Mouse (Mus musculus): Measurements from ENCODE around the gene Iba57. TPM values are rescaled to one million over a fixed set of nuclear protein-coding genes. Genes with fewer than 3 reads are reported as not detected.
"Not testable (repeated sequence)": the region's sequence is repeated elsewhere in the genome, so short reads cannot be mapped to it uniquely, and the experiment has no call there.

Iba57 gene
- 1 to 10 TPM; 1.3 to 1.5 (median 1.4) TPM for polyA plus RNA-seq (2017; shearing (Covaris generic))

DNA sequence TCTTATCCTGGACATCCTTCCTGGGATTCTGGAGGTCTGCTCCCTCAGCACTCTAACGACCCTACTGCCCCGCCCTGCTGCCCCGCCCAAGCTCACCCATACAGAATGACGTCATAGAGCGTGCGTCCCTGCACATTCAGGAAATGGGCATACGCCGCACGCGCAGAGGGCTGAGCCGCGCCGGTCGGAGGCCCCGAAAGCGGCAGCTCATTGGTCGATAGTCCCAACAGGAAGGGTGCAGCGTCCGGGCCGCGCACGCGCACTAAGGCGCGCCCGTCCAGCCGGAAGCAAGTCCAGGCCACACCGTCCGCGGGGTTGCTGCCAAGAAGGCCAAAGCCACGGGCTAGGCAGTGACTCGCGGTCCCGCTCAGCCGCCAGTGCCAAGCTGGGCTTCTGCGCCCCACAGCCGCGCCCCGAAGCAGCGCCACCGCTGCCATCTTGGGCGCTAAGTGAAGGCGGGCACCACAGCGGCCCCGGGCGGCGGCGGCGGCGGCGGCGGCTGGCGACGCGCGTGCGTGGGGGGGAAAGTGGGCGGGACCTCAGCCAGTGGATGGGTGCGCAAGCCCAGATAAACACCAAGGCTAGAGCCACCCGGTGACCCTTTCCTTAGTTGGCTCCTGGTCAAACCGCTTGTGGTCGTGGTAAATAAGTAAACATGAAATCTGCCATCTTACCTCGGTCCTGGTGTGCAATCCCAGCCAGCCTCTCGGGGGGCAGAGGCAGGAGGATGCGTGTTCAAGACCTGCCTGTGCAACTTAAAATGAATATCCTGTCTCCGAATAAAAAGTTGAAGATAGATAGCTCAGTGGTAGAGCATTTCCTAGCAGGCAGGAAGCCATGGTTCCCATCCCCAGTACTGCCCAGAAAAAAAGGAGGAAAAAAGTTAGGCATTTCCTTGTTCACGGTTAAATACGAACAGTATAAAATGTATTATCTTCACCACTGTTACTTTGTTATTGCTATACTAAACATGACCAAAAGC, at the start of gene Iba57:
Iba57 (minus strand) TSS at position 485 of the 982 bp plus-strand sequence.
- ATAC-seq: peak; percentile 95

DNA sequence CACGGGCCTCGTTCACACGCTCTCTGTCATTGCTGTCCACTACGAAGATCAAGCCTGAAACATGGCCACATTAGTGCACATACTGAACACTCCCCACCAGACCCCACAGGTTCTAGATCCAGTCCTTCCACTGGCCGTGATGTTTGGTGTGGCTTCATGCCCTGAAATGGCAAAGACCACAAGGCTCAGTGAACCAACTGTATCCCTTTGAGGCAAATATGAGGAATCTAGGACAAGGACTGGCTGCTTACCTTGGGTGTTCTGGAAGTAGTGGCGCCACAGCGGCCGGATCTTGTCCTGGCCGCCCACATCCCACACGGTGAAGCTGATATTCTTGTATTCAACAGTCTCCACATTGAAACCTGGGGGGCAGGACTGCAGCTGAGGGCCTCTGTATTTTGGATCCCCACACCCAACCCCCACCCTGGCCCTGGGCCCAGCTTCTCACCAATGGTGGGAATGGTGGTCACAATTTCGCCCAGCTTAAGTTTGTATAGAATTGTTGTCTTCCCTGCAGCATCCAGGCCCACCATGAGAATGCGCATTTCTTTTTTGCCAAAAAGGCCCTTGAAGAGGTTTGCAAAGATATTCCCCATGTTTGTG, 49.5 kb upstream of the Iba57 start:
- ATAC-seq: no peak

DNA sequence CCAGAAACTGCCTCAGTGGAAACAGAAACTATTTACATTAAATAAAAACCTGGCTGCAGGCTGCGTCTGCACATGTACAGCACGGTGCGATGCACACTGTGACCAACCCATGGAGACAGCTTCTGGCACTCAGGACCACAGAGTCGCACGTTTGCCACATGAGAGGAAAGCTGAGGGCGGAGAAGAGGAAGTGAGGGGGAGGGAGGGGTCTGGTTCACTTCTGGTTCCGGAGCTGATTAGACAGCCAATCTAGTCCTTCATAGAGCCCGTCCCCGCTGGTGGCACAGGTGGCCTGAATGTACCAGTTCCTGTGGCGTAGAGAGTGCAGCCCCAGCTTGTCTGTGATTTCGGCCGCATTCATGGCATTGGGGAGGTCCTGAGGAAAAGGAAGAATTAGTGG, 48.8 kb upstream of the Iba57 start:
- ATAC-seq: peak; percentile 74

DNA sequence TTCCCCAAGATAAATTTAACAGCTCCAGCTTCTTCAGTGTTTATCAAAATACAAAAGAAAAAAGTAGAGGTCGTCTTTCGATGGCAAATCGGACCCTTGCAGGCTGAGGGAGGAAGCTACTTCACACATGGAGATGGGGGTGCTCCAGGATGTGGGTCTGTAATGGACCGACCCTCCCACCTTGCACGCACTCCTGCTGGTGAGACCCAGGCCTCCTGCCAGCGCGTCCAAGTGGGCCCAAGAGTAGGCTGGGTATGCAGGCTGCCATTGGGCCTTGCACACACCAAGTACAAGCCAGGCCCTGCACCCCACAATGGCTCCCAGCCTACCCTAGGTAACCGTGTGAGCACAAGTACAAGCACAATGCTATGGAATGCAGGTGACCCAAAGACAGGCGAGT, 48.0 kb upstream of the Iba57 start:
- ATAC-seq: not testable (repeated sequence)

DNA sequence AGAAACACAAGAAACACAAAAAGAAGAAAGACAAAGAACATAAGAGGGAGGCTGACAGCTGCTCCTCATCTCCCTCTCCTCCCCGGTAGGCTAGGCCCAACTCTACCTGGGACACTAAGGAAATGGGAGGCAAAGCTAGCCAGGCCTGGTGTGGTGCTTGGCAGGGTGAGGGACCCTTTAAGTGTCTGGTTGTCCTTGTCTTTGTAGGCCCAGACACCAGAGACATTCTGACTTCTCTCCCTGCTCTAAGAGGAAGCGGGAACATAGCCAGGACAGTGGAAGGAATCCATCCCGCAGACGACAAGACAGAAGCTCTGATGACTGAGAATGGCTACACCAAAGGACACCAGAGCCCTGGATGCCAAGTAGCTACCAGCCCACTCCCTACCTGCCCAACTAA, 46.5 kb upstream of the Iba57 start:
- no peak for ATAC-seq

DNA sequence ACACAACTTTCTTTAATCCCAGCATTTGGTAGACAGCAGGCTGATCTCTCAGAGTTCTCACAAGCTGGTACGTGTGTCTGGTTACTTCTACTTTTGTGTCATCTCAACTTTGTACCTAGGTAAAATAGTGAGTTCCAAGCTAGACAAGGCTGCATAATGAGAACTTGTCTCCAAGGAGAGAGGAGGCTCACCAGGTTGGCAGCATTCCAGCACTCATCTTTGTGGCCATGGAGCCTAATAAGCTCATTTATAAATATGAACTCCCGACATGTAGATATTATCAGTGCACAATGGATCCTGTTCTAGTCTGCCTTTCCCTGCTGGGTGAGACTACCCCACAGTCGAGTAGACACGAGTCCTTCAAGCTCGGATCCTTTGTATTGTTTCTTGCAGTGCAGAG, 46.0 kb upstream of the Iba57 start:
- no peak for ATAC-seq

DNA sequence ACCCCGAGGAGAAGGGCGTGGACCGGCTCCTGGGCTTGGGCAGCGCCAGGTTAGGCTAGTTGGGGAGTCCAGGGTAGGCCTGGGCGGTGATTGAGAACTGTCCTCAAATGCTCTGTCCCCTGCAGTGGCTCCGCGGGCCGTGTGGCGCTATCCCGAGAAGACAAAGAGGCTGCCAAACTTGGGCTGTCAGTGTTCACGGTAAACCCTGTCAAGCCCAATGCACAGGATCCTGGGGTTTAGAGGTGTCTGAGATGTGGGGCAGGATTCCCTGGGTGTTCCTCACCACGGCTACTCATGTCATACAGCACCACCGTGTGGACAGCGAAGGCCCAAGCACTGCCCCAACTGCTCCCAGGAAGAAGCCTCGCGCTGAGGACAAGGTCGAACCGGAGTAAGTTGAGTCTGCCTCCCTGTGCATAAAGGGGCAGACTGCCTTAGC, 45.5 kb upstream of the Iba57 start:
- no peak for ATAC-seq

DNA sequence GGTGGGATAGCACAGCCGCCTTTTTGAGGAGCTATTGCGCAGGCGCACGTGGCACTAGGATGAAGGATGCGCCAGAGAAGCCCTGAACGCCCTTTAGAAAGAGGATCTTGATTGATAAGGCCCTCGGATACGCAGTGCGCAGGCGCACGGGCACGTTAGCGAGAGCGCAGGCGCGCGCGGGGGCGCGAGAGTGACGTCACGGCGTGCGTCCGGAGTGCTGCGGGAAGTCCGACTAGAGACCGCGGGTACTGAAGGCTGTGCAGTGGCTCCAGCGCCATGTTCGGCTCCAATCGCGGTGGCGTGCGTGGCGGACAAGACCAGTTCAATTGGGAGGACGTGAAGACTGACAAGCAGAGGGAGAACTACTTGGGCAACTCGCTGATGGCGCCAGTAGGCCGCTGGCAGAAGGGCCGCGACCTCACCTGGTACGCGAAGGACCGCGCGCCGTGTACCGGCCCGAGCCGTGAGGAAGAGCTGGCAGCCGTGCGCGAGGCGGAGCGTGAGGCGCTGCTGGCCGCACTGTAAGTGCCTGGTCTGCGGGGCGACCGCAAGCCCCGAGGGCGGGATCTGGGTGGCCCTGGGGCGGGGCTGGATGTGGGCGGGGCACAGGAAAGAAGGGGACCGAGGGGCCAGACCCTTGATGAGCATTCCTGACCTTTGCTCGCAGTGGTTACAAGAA, 44.8 kb upstream of the Iba57 start, which contains the start of gene 2310033P09Rik:
2310033P09Rik (plus strand) TSS at position 169 of the 679 bp plus-strand sequence.
- ATAC-seq: peak; percentile 74

DNA sequence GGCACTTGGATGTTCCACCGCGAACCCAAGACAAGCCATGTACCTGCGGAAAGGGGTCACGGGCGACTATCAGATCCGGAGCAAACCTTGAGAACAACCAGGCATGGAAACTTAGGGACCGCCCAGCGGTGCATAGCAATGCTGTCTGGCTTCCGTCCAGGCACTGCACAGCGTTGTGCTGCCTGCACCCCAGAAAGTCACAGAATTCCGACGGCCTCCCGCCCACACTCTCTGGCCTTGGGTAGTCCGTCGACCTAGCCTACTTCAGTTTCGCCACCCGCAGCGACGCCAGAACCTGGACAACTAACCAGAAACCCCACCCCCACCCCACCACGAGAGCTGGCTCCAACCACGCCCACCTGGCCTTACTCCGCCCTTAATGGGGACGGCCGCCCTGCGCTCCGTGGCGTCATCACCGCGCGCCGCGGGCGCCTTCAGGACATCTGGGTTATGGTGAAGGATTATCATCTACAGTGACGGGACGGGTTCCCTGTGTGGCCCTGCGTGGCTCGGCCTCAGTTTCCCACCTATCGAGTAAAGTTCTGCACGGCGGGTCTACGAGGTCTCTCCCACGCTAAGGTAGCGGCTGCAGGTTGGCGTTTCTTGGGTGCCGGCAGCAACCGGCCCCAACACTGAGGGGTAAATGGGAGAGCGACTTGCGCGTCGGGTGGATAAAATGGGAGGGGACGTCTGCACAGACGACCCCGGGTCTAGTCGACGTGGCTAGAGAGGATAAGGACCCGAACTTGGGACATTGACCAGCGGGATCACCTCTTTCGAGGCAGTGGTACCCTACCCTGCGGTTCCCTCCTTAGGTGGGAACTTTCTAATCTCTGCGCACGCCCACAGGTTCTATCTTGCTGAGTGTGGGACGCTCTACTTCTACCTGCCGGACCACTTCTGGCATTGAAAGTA, 38.8 kb upstream of the Iba57 start, which contains the start of gene Mrpl55:
Mrpl55 (plus strand) TSS at position 406 of the 915 bp plus-strand sequence.
- peak; percentile 89 for ATAC-seq

DNA sequence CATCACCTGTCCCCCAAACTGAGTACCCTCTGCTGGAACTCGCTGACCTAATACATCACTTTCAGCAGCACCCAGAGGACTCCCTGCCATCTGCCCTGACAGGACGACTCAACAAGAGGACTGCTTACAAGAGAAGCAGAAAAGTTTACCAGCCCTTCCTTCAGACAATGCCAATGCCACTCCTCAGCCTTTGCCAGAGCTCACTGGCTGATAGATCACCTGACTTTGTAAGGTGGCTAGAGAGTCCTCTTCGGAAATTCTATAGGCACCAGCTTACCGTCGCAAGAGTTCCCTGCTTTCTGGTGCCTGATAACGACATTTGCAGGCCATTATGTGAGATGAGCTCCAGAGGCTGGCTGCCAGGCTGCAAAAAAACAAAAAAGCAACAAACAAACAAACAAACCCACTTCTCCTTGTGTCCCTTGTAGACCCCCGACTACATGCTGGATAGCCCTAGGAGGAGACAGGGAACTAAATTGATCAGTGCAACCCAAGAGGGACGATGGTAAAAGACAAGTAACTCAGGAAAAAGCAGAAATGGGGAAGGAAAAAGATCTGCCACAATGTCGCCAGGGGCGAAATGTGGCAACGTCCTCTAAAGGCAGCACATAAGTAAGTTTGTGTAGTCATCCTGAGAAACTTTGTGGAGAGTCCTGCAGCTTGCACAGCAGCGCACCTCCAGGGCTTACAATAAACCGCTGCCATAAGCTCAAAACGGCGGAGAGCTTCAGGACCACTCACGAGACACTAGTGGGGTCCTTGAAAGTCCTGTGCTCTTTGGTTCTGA, 37.9 kb upstream of the Iba57 start:
- ATAC-seq: peak; percentile 38

DNA sequence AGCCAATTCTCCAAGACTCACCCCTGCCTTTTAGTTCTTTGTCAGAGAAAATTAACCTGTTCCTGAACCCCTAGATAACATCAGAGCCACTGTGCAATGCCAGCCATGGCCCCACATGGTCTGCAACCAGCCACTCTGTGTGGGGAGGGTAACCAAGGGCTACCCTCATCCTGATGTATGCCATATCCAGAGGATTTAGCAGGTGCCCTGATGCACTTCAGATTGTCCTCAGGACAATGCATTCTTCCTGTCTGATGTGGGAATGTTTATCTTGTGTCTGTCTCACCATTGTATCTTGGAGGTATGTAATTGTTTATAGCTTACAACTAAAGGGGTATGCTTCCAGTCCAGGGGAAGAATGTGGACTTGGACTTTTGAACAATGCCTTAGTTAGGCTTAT, 32.7 kb upstream of the Iba57 start:
- no peak for ATAC-seq

DNA sequence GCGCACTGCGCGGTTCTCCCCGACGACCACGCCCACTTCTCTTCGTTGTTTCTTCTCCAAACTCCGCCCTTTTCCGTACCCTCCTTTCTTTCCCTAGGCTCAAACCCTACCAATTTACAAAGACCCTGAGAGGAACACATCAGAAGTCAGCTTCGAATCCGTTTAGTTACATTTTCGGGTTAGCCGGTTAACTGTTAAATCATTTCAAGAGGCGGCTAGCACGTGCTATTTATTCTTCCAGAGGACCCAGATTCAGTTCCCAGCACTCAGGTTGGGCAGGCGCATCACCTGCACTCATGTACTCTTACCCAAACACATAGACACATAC, 28.5 kb upstream of the Iba57 start, which contains the start of gene Guk1:
Guk1 (minus strand) TSS at position 154 of the 328 bp plus-strand sequence.
- no peak for ATAC-seq

DNA sequence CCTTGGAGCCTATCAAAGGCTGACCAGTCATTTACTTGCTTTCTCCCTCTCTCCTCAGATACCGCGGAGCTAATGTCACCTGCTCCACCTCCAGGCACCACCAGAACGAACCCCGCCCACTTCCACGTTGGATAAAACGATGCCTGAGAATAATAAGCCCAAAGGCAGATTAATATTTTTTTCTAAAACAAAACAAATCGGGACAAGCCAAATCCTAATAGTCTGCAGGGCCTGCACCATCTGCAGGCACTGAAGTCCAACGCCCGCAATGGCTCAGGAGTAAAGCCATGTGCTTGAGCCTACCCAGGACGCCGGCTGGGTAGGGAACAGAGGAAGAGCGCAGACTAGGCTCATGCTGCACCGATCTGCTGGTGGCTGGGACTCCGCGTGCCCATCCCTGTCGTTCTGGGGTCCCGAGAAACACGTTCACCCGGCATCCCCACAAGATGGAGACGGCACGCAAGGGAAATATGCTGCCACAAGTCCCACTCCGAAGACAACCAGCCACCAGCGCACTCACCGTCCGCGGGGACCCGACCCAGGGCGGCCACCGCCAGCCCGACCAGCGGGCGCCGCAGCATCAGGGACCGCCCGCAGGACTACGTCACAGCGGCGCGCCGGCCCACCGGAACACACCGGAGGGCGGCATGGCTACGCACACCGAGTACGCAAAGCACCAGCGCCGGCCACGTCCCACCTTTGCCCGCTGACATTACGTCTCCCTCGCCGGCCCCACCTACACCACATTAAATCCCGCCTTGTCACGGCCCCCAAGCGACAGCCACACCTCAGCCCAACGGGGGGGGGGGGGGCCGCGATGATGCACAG, 27.9 kb upstream of the Iba57 start:
- peak; percentile 95 for ATAC-seq

DNA sequence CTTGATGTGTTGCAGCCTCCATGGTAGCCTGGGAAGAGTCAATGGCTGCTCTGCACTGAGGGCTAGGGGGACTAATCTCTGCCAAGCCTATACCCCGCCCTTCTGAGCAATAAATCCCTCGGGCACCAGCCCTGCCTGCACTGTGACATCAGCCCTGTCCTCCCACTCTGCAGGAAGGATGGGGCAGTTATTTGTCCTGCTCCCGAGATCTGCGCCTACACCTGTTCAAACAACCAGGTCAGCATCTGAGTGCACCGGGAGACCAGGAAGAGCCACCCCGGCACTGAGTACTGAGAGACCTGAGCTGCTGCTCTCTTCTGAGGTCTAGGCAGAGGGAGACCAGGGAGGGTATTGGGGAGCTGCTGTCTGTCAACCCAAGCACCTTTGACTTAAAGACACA, 24.2 kb upstream of the Iba57 start:
- ATAC-seq: no peak

DNA sequence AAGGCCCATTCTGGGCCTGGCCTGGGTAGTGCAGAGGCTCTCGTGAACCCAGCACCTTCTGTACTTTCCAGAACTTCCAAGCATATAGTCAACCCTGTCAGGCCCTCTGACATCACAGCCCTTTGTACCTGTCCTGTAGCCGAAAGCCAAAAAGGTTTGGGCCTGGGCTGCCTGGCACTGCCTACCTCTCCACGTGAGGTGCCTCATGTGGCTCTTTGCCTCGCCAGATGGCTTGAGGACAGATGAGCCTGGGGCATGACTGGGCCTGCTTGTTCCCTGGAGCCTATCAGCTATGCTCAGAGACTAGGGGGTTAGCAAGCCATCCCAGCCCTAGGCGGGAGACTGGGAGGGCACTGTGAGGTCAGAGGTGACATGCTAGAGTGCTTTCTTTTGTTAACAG, 22.0 kb upstream of the Iba57 start:
- no peak for ATAC-seq

DNA sequence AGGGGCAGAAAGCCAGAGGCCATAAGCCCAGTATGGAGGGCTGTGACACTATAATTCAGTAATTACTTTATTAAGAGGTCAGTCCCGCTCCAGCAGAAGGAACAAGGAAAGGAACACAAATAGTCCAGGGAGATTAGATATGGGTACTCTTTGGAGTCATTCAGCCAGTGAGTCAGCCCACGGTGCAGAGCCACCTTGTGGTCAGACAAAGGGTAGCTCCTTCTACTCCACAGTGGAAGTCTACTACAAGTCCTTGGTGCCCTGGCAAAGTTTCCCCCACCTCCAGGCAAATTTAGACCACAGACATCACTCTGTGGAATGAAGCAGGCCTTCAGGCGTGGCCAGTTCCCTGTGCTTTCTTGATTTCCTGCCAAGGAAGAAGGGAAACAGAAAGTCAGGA, 20.3 kb upstream of the Iba57 start:
- peak; percentile 54 for ATAC-seq

DNA sequence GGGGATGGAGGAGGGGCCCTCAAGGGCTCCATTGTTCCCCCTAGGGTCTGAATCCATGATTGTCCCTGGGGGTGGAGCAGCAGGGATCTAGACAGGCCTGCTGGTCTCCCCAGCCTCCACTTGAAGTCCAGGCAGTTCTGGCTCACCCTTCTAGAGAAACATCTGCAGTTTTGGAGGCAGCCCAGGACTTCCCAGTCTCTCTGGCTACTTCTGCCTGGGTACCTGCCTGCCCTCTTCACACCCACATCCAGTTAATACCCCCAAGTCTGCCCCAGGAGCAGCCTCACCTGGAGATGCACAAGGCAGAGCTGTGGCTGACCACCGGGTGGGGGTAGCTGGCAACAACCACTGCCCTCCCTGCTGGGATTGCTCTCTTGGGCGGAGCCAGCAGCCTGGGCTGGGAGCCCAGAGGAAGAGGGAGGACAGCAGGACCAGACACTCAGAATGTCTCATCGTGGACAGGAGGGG, 19.4 kb upstream of the Iba57 start, which contains the start of gene Gjc2:
Gjc2 (minus strand) TSS at position 350 of the 468 bp plus-strand sequence.
- no peak for ATAC-seq

DNA sequence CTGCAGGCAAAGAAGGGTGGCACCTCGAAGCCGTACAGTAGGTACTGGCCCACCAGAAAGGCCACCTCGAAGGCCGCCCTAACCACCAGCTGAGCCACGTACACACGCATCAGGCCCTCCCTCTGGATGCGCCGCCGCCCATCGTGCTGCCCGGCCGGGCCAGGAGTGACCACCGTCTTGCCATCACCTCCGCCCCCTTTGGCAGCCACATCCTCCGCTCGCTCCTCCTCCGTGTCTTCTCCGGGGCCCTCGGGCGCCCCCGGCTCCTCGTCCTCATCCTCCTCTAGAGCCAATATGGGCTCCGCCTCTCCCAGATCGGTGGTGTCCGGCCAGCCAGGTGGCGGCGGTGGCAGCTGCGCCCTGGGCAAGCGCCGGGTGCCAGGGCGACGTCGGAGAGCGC, 13.4 kb upstream of the Iba57 start:
- ATAC-seq: no peak

DNA sequence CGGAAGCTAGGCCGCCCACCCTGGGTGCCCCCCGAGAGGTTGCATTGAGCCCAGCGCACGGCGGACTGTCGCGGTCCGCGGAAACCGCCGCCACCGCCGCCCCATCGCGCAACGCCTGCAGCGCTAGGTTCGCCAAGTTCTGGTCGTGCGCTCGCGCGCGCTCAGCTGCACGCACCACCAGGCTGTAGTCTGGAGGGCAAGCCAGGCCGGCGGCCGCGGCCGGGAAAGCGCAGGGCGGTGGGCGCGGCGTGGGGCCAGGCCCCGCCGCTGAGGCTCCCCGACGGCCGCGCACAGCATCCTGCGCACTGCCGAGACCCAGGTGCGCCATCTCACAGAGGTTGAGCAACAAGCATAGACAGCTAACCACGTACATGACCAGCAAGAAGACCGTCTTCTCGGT, 12.9 kb upstream of the Iba57 start:
- no peak for ATAC-seq

Data from inflammation-experienced regulatory T-cells, adult 6 months (primary cell).